Mouse (Mus musculus) lung, embryonic 15.5 days (tissue): ENCODE results near the gene Tk1. TPM values are rescaled to one million over a fixed set of nuclear protein-coding genes. Genes with fewer than 3 reads are reported as not detected.

ENCODE experiments used
- ATAC-seq: fragments of 200-750 bp; cut with Nextera tagmentation; 2 replicates; pipeline ENCODE4 v1.8.0; 2017; ENCODE audit warnings: moderate number of reproducible peaks, borderline replicate concordance; ENCODE audit not compliant: low FRiP score, low TSS enrichment; ENCODE audit errors: extremely low read depth
- H3K27ac ChIP-seq: fragments of 300-500 bp; sonication (generic); 2 replicates; pipeline ENCODE4 v1.5.1; 2015; ENCODE audit warnings: moderate library complexity, mild to moderate bottlenecking, inconsistent platforms
- H3K27me3 ChIP-seq: fragments of 300-500 bp; sonication (generic); 2 replicates; pipeline ENCODE4 v1.6.1; 2015; ENCODE audit warnings: inconsistent platforms
- H3K36me3 ChIP-seq: fragments of 300-500 bp; sonication (generic); 2 replicates; pipeline ENCODE4 v1.6.1; 2015; ENCODE audit warnings: inconsistent platforms
- H3K4me1 ChIP-seq: fragments of 300-500 bp; sonication (generic); 2 replicates; pipeline ENCODE4 v1.6.1; 2015; ENCODE audit warnings: inconsistent platforms
- H3K4me2 ChIP-seq: fragments of 300-500 bp; sonication (generic); 2 replicates; pipeline ENCODE4 v1.6.1; 2015; ENCODE audit warnings: inconsistent platforms, mild to moderate bottlenecking, moderate library complexity
- H3K4me3 ChIP-seq: fragments of 300-500 bp; sonication (generic); 2 replicates; pipeline ENCODE4 v1.5.1; 2015; ENCODE audit warnings: mild to moderate bottlenecking, inconsistent platforms
- H3K9ac ChIP-seq: fragments of 300-500 bp; sonication (generic); 2 replicates; pipeline ENCODE4 v1.6.1; 2015; ENCODE audit warnings: inconsistent platforms
- H3K9me3 ChIP-seq: fragments of 300-500 bp; sonication (generic); 2 replicates; pipeline ENCODE4 v1.6.1; 2016; ENCODE audit warnings: inconsistent platforms
- WGBS: fragments of 180-500 bp; shearing (Covaris S2); methylation state at CpG from one replicate; pipeline ENCODE4 v1.1.7; 2015; 5-methylcytosine and 5-hydroxymethylcytosine counted together
- polyA plus RNA-seq: library from polyadenylated mRNA; unstranded; fragments of >200 nt; fragmentation: Nextera tagmentation; extraction: Ambion mirVana; gene quantifications from 2 replicates; pipeline ENCODE4 v1.2.1, GENCODE M21; 2015

Tk1 gene
- polyA plus RNA-seq, 1 experiment from 2014 or later: 145 TPM

GRCm38 (mm10) chr11:117828149-117828887, 2.4 kb upstream of the Tk1 start:
- 44% methylated on average over 18 of the region's 18 CpGs for WGBS
- peak overlapping the region; percentile 83 for H3K27ac ChIP-seq
- H3K36me3 ChIP-seq: 0 out of 2 replicates have a peak, but pooled peaks cover 2% of the 10 kb centered on the region
- H3K4me2 ChIP-seq: no peak overlapping the region
- no peak for ATAC-seq
- H3K4me1 ChIP-seq: peaks cover 75% of the 10 kb centered on the region
- H3K9ac ChIP-seq: no peak overlapping the region
- H3K27me3 ChIP-seq: no peaks in the 10 kb centered on the region
- H3K9me3 ChIP-seq: no peaks in the 10 kb centered on the region
- no peak overlapping the region for H3K4me3 ChIP-seq

- H3K9ac ChIP-seq: no peak overlapping the region
- WGBS: 37% methylated on average over 3 of the region's 3 CpGs
- peaks cover 9% of the 10 kb centered on the region; the same call in 1 of the 2 replicates for H3K36me3 ChIP-seq
- H3K4me3 ChIP-seq: no peak overlapping the region
- no peaks in the 10 kb centered on the region for H3K27me3 ChIP-seq
- ATAC-seq: no peak
- no peaks in the 10 kb centered on the region for H3K9me3 ChIP-seq
- H3K27ac ChIP-seq: 0 out of 2 replicates have a peak overlapping the region, but pooled peaks have one; percentile 93
- H3K4me2 ChIP-seq: no peak overlapping the region
- H3K4me1 ChIP-seq: peaks cover 83% of the 10 kb centered on the region
These were observed 1.5 kb upstream of the Tk1 start for GRCm38 (mm10) chr11:117827386-117827785.

DNA sequence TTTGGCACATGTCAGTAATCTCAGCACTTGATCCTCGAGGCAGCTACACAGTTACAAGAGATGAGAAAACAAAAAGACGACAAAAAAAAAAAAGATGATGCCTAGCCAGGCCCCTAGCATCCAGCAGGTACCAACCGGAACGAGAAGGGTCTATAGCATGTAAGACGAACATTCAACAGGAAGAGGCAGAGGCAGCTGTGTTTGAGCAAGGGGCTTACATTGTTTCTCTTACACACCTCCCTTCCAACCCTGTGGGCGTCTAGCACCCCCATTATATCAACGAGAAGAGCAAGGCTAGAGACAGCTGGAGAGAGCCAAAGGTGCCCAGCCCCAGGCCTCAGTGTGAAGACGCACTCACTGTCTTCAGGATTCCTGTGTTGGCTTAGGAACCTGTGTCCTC, 1.0 kb upstream of the Tk1 start:
- H3K27me3 ChIP-seq: no peaks in the 10 kb centered on the region
- no peak overlapping the region for H3K9ac ChIP-seq
- 0 out of 2 replicates have a peak overlapping the region, but pooled peaks have one; percentile 93 for H3K27ac ChIP-seq
- H3K4me1 ChIP-seq: peaks cover 82% of the 10 kb centered on the region
- peak overlapping the region; percentile 90 for H3K4me2 ChIP-seq
- H3K9me3 ChIP-seq: no peaks in the 10 kb centered on the region
- no peak for ATAC-seq
- no peak overlapping the region for H3K4me3 ChIP-seq
- 35% methylated on average over 8 of the region's 8 CpGs for WGBS
- peaks cover 13% of the 10 kb centered on the region; the same call in 1 of the 2 replicates for H3K36me3 ChIP-seq

DNA sequence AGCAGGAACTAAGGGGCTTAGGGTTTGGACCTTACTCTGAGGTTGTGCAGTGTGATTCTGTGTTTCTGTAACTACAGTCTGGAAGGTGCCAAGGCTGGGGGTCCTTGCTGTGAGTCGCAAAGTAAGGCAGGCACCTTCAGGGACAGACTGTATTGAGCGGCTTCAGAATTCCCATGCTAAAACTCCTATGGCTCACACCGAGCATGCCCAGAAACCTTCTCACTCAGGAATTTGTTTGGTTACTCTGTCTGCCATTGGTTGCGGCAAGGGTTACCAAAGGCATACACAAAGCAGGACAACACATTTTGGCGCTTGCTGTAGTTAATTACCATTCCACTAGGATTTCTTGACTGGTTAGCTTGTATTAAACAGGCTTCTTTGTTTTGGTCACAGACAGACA, 272 bp upstream of the Tk1 start:
- Histone ChIP-seq H3K9ac (peak overlapping the region; percentile 73), H3K36me3 (peaks cover 20% of the 10 kb centered on the region), H3K4me2 (peak overlapping the region; percentile 90), H3K9me3 (no peaks in the 10 kb centered on the region), H3K27ac (peak overlapping the region; percentile 93), H3K4me3 (peak overlapping the region; percentile 65), H3K27me3 (no peaks in the 10 kb centered on the region), H3K4me1 (peaks cover 86% of the 10 kb centered on the region)
- WGBS: 4% methylated on average over 5 of the region's 5 CpGs
- ATAC-seq: 0 out of 2 replicates have a peak, but pooled peaks have one; percentile 2

GRCm38 (mm10) chr11:117824060-117824969, 1.6 kb downstream of the Tk1 start:
- no peaks in the 10 kb centered on the region for H3K27me3 ChIP-seq
- H3K4me3 ChIP-seq: peak overlapping the region; percentile 65
- peak; percentile 66 for ATAC-seq
- 7% methylated on average over 23 of the region's 23 CpGs for whole genome bisulfite sequencing
- H3K4me2 ChIP-seq: peak overlapping the region; percentile 90
- H3K36me3 ChIP-seq: peaks cover 38% of the 10 kb centered on the region
- peak overlapping the region; percentile 93 for H3K27ac ChIP-seq
- peaks cover 69% of the 10 kb centered on the region for H3K4me1 ChIP-seq
- H3K9me3 ChIP-seq: no peaks in the 10 kb centered on the region
- H3K9ac ChIP-seq: peak overlapping the region; percentile 73

DNA sequence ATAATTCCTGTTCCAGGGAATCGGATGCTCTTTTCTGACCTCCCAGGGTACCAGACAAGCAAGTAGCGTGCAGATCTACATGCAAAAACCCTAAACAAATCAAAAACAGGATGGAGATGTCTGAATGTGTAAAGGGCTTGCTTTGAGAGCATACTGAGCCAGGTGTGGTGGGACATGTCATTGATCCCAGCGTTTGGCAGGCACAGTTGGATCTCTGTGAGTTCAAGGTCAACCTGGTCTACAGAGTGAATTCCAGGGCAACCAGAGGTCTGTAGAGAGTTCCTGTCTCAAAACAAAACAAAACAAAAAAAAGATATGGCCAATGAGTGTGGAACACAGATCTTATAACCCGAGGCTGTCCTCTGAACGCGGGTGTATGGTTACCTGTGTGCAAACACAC, 2.5 kb downstream of the Tk1 start:
- H3K4me3 ChIP-seq: no peak overlapping the region
- H3K9ac ChIP-seq: no peak overlapping the region
- H3K9me3 ChIP-seq: no peaks in the 10 kb centered on the region
- ATAC-seq: no peak
- H3K27me3 ChIP-seq: no peaks in the 10 kb centered on the region
- H3K27ac ChIP-seq: peak overlapping the region; percentile 53; the same call in 1 of the 2 replicates
- 85% methylated on average over 6 of the region's 6 CpGs for WGBS
- peaks cover 44% of the 10 kb centered on the region for H3K36me3 ChIP-seq
- peak overlapping the region; percentile 90 for H3K4me2 ChIP-seq
- H3K4me1 ChIP-seq: peaks cover 60% of the 10 kb centered on the region

DNA sequence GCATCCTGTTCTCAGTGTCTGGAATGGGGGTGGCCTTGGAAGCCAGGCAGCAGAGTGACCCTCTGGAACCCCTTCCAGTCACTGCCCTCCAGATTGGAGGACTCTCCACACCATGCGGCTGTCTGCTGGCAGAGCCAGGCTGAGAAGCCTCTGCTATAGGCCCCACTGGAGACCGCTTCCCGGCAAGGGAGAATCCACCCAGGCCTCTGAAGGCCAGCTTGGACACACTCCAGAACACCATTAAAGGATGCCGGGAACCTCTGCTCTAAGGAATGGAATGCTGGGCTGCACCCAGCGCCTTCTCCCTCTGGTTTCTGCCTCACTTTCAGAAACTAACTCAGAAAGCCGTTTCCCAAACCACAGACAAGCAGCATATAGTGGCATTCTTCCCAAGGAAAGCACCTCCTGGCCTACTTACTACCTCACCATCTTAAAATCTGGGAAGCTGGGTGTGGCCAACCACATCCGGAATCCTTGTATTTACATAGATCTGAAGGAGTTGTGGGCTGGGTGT, 3.1 kb downstream of the Tk1 start:
- ATAC-seq: no peak
- Histone ChIP-seq H3K4me1 (peaks cover 53% of the 10 kb centered on the region), H3K4me3 (no peak overlapping the region), H3K9ac (no peak overlapping the region), H3K36me3 (peaks cover 46% of the 10 kb centered on the region), H3K4me2 (peak overlapping the region; percentile 23; the same call in 1 of the 2 replicates), H3K9me3 (no peaks in the 10 kb centered on the region), H3K27ac (peak overlapping the region; percentile 53; the same call in 1 of the 2 replicates), H3K27me3 (no peaks in the 10 kb centered on the region)
- WGBS: 44% methylated on average over 7 of the region's 7 CpGs

- no peak overlapping the region for H3K4me2 ChIP-seq
- H3K4me1 ChIP-seq: peaks cover 44% of the 10 kb centered on the region
- H3K27ac ChIP-seq: no peak overlapping the region
- 84% methylated on average over 9 of the region's 9 CpGs for WGBS
- no peak overlapping the region for H3K4me3 ChIP-seq
- no peaks in the 10 kb centered on the region for H3K27me3 ChIP-seq
- ATAC-seq: no peak
- H3K9me3 ChIP-seq: no peaks in the 10 kb centered on the region
- peaks cover 56% of the 10 kb centered on the region for H3K36me3 ChIP-seq
- no peak overlapping the region for H3K9ac ChIP-seq
These were observed 4.0 kb downstream of the Tk1 start for GRCm38 (mm10) chr11:117821868-117822267.

DNA sequence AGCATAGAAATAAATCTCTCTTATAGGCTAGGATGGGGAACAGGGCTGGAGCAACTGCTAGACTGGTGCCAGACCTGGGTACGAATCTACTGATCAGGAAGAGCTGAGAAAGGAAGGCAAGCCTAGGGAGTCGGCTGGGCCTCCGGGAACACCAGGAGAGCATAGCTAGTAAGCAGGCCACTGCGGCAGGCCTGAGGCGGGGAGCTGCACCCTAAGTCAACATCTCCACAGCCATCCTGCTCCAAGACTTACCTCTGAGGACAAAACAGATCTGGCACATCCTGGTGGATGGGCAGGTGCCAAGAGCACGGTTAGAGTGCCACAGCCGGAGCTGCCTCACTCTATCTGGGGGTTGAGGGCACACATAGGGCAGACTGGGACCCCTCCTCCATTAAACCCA, 5.7 kb downstream of the Tk1 start:
- Histone ChIP-seq H3K4me2 (no peak overlapping the region), H3K9me3 (no peaks in the 10 kb centered on the region), H3K9ac (no peak overlapping the region), H3K4me1 (peaks cover 33% of the 10 kb centered on the region), H3K4me3 (no peak overlapping the region), H3K27me3 (no peaks in the 10 kb centered on the region), H3K36me3 (peaks cover 68% of the 10 kb centered on the region), H3K27ac (no peak overlapping the region)
- WGBS: 89% methylated on average over 7 of the region's 7 CpGs
- no peak for ATAC-seq

GRCm38 (mm10) chr11:117819095-117819494, 6.8 kb downstream of the Tk1 start:
- Histone ChIP-seq H3K9ac (no peak overlapping the region), H3K4me2 (no peak overlapping the region)

GRCm38 (mm10) chr11:117816389-117816996, 9.4 kb downstream of the Tk1 start:
- H3K9ac ChIP-seq: no peak overlapping the region
- WGBS: 74% methylated on average over 13 of the region's 13 CpGs
- no peak overlapping the region for H3K27ac ChIP-seq
- H3K27me3 ChIP-seq: no peaks in the 10 kb centered on the region
- H3K4me2 ChIP-seq: no peak overlapping the region
- H3K4me3 ChIP-seq: no peak overlapping the region
- peaks cover 9% of the 10 kb centered on the region; the same call in 1 of the 2 replicates for H3K4me1 ChIP-seq
- H3K9me3 ChIP-seq: no peaks in the 10 kb centered on the region
- no peak for ATAC-seq
- peaks cover 78% of the 10 kb centered on the region for H3K36me3 ChIP-seq

More at GRCm38 (mm10) chr11:117819095-117819494, 6.8 kb downstream of the Tk1 start:
- no peaks in the 10 kb centered on the region for H3K9me3 ChIP-seq
- H3K4me3 ChIP-seq: no peak overlapping the region
- 82% methylated on average over 8 of the region's 8 CpGs for WGBS
- no peak overlapping the region for H3K27ac ChIP-seq
- peaks cover 27% of the 10 kb centered on the region for H3K4me1 ChIP-seq
- no peak for ATAC-seq
- H3K27me3 ChIP-seq: no peaks in the 10 kb centered on the region
- peaks cover 75% of the 10 kb centered on the region for H3K36me3 ChIP-seq
